Mouse (Mus musculus) limb, embryonic 11.5 days (tissue): ENCODE measurements around the gene Pkp2. TPM values are rescaled to one million over a fixed set of nuclear protein-coding genes. Genes with fewer than 3 reads are reported as not detected.
"Not testable (repeated sequence)": the region's sequence is repeated elsewhere in the genome, so short reads cannot be mapped to it uniquely, and the experiment has no call there.

ENCODE experiments used
- ATAC-seq: fragments of 200-750 bp; cut with Nextera tagmentation; 2 replicates; pipeline ENCODE4 v1.8.0; 2017; ENCODE audit warnings: low read depth; ENCODE audit not compliant: insufficient number of reproducible peaks, low FRiP score, low TSS enrichment
- DNase-seq: peaks from one replicate; pipeline ENCODE4 v3.0.0-alpha.2; 2015; ENCODE audit warnings: low spot score
- H3K27ac ChIP-seq: fragments of 300-500 bp; sonication (generic); replicated peaks from 2 replicates; pipeline ENCODE4 v1.5.1; 2014; ENCODE audit warnings: low read depth, mild to moderate bottlenecking, low read length
- H3K27me3 ChIP-seq: fragments of 300-500 bp; sonication (generic); 2 replicates; pipeline ENCODE4 v1.6.1; 2014; ENCODE audit warnings: mild to moderate bottlenecking, low read length, mixed read lengths; ENCODE audit not compliant: control insufficient read depth, insufficient read depth
- H3K36me3 ChIP-seq: fragments of 300-500 bp; sonication (generic); 2 replicates; pipeline ENCODE4 v1.6.1; 2014; ENCODE audit warnings: mild to moderate bottlenecking, low read length, moderate library complexity, mixed read lengths; ENCODE audit not compliant: control insufficient read depth, insufficient read depth
- H3K4me1 ChIP-seq: fragments of 300-500 bp; sonication (generic); 2 replicates; pipeline ENCODE4 v1.6.1; 2014; ENCODE audit warnings: low read length, mixed read lengths; ENCODE audit not compliant: control insufficient read depth, insufficient read depth
- H3K4me2 ChIP-seq: fragments of 300-500 bp; sonication (generic); 2 replicates; pipeline ENCODE4 v1.6.1; 2014; ENCODE audit warnings: low read depth, mild to moderate bottlenecking, moderate library complexity; ENCODE audit not compliant: severe bottlenecking
- H3K4me3 ChIP-seq: fragments of 300-500 bp; sonication (generic); 2 replicates; pipeline ENCODE4 v1.5.1; 2014; ENCODE audit warnings: low read depth, low read length
- H3K9ac ChIP-seq: fragments of 300-500 bp; sonication (generic); 2 replicates; pipeline ENCODE4 v1.6.1; 2014; ENCODE audit warnings: mild to moderate bottlenecking, low read length
- H3K9me3 ChIP-seq: fragments of 300-500 bp; sonication (generic); 2 replicates; pipeline ENCODE4 v1.6.1; 2016; ENCODE audit warnings: low read length; ENCODE audit not compliant: control insufficient read depth
- WGBS: fragments of 180-500 bp; shearing (Covaris S2); extraction: QIAGEN DNeasy Blood & Tissue Kit; methylation state at CpG from one replicate; pipeline ENCODE4 v1.1.7; 2014; 5-methylcytosine and 5-hydroxymethylcytosine counted together
- polyA plus RNA-seq: library from polyadenylated mRNA; unstranded; fragments of >200 nt; fragmentation: Nextera tagmentation; extraction: Ambion mirVana; gene quantifications from 2 replicates; pipeline ENCODE4 v1.2.1, GENCODE M21; 2014

The Pkp2 gene
- polyA plus RNA-seq, 1 experiment from 2014 or later = 0.99 TPM

- Histone ChIP-seq H3K4me1 (peaks cover 3% of the 10 kb centered on the region), H3K4me2 (no peak overlapping the region), H3K9ac (no peak overlapping the region), H3K9me3 (no peaks in the 10 kb centered on the region), H3K4me3 (no peak overlapping the region), H3K27ac (no peak overlapping the region), H3K27me3 (peaks cover 8% of the 10 kb centered on the region), H3K36me3 (no peaks in the 10 kb centered on the region)
- no peak for ATAC-seq
- DNase-seq = no peak
- 36% methylated on average over 3 of the region's 3 CpGs for WGBS
Measured at GRCm38 (mm10) chr16:16219835-16220234, 6.7 kb downstream of the Pkp2 start.

DNA sequence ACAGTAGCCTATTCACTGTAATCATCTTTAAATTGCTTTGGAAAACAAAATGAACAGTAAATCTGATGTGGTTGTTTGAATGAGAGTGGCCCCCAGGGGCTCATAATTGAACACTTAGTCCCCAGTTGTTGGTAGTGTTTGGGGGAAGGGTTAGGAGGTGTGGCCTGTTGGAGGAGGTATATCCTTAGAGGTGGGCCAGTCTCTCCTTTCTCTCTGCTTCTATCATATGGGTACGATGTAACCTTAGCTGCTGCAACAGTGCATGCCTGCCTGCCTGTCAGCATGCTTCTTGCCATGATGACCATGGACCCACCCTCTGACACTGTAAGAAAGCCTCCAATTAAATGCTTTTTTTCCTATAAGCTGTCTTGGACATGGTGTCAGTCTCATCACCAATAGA lies 9.5 kb downstream of the Pkp2 start:
- Histone ChIP-seq H3K4me1 (peaks cover 3% of the 10 kb centered on the region; the same call in 1 of the 2 replicates), H3K27ac (no peak overlapping the region), H3K4me2 (no peak overlapping the region), H3K36me3 (no peaks in the 10 kb centered on the region), H3K9me3 (no peaks in the 10 kb centered on the region), H3K4me3 (no peak overlapping the region), H3K27me3 (no peaks in the 10 kb centered on the region), H3K9ac (no peak overlapping the region)
- ATAC-seq = no peak
- WGBS = 67% methylated on average over 1 of the region's 1 CpGs
- DNase-seq = no peak

- no peak overlapping the region for H3K4me2 ChIP-seq
- no peak overlapping the region for H3K27ac ChIP-seq
Measured at GRCm38 (mm10) chr16:16224506-16224924, 11.4 kb downstream of the Pkp2 start.

DNA sequence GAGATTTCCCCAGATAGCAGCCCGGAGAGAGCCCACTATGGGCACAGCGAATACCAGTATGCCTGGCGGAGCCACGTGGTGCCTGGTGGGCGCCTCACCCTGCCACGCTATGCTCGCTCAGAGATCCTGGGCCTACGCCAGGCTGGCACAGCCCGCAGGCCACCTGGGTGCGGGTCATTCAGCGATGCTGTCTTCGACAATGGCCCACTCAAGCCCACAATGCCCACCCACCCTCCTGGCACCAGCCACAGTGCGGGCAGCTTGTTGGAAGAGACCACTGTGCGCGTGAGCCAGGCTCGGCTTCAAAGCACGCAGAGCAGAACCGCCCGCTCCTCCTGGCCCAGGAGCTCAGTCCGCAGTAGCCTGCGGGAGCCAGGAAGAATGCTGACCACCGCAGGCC lies 12.7 kb downstream of the Pkp2 start:
- no peak overlapping the region for H3K9ac ChIP-seq
- DNase-seq (no peak), ATAC-seq (peak; percentile 31; the same call in 1 of the 2 replicates)
- WGBS = 95% methylated on average over 22 of the region's 22 CpGs
- H3K9me3 ChIP-seq = no peaks in the 10 kb centered on the region
- H3K36me3 ChIP-seq = no peaks in the 10 kb centered on the region
- H3K27me3 ChIP-seq = no peaks in the 10 kb centered on the region
- no peak overlapping the region for H3K4me2 ChIP-seq
- no peak overlapping the region for H3K27ac ChIP-seq
- H3K4me3 ChIP-seq = no peak overlapping the region
- peaks cover 3% of the 10 kb centered on the region; the same call in 1 of the 2 replicates for H3K4me1 ChIP-seq

More at GRCm38 (mm10) chr16:16224506-16224924, 11.4 kb downstream of the Pkp2 start:
- Histone ChIP-seq H3K4me1 (peaks cover 3% of the 10 kb centered on the region; the same call in 1 of the 2 replicates), H3K36me3 (no peaks in the 10 kb centered on the region), H3K9me3 (no peaks in the 10 kb centered on the region), H3K4me3 (no peak overlapping the region), H3K9ac (no peak overlapping the region), H3K27me3 (no peaks in the 10 kb centered on the region)
- WGBS = 59% methylated on average over 4 of the region's 4 CpGs
- ATAC-seq (no peak), DNase-seq (no peak)

DNA sequence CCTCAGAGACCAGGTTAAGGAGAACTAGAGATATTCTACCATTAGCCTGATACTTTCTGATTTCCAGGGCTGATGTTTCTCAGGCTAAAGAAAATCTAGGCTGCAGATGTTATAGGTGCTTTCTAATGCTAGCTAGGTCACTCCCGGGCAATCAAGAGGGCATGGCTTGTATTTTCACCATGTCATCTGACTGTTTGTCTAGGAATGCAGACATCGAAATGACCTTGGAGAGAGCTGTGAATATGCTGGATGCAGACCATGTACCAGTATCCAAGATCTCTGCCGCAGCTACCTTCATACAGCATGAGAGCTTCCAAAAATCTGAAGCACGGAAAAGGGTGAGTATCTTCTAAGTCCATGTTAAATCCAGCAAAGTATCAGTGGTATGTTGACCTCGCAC lies 17.3 kb downstream of the Pkp2 start:
- Histone ChIP-seq H3K4me1 (no peaks in the 10 kb centered on the region), H3K9me3 (no peaks in the 10 kb centered on the region), H3K4me2 (no peak overlapping the region), H3K27ac (no peak overlapping the region), H3K4me3 (no peak overlapping the region), H3K9ac (no peak overlapping the region), H3K27me3 (no peaks in the 10 kb centered on the region), H3K36me3 (no peaks in the 10 kb centered on the region)
- DNase-seq (no peak), ATAC-seq (no peak)
- WGBS = 95% methylated on average over 5 of the region's 5 CpGs

DNA sequence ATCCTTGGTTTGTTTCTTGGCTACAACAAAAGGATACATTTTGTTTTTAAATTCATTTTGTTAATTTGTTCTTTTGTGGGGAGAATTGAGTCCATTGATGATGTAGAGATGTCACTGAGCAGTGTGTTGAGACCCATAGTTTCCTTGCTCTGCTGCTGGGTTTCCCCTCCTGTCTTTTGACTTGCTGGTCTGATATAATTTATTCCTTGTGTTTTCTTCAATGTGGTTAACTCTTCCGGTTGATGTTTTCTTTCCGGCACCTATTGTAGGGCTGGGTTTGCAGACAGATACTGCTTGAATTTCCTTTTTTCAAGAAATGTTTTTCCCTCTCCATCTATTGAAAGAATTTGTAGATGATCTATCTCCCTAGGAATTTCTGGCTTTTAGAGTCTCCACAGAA lies 20.8 kb downstream of the Pkp2 start:
- Histone ChIP-seq H3K4me3 (no peak overlapping the region), H3K9me3 (no peaks in the 10 kb centered on the region), H3K36me3 (no peaks in the 10 kb centered on the region), H3K27me3 (no peaks in the 10 kb centered on the region), H3K9ac (no peak overlapping the region), H3K4me1 (no peaks in the 10 kb centered on the region), H3K27ac (no peak overlapping the region), H3K4me2 (no peak overlapping the region)
- DNase-seq = no peak
- WGBS = 89% methylated on average over 2 of the region's 2 CpGs
- ATAC-seq = no peak

DNA sequence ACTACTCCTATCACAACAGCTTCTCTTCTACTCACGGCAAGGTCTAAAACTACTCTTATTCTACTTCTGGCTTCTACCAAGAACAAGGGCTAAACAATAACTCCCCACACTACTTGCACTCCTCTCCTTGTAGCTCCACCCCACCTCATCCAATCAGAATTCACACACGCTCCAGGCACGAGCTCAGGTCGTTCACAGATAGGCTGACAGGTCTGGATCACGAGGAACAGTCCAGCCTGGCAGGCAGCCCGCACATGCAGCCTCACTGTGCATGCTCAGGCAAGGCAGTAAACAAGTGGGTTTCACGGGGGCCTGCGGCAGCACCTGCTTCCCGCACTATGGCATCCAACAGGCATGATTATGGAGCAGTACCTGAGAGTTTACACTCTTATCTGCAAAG lies 23.6 kb downstream of the Pkp2 start:
- not testable (repeated sequence) for ATAC-seq, H3K36me3 ChIP-seq, H3K27ac ChIP-seq, H3K9ac ChIP-seq, H3K4me2 ChIP-seq, H3K4me1 ChIP-seq, H3K4me3 ChIP-seq, DNase-seq, H3K9me3 ChIP-seq, H3K27me3 ChIP-seq
- 89% methylated on average over 9 of the region's 9 CpGs for WGBS

GRCm38 (mm10) chr16:16238356-16238755 lies 25.2 kb downstream of the Pkp2 start:
- no peak overlapping the region for H3K4me2 ChIP-seq
- no peak for DNase-seq
- no peaks in the 10 kb centered on the region for H3K36me3 ChIP-seq
- WGBS = 88% methylated on average over 2 of the region's 2 CpGs
- H3K4me1 ChIP-seq = no peaks in the 10 kb centered on the region
- no peak overlapping the region for H3K27ac ChIP-seq
- no peak overlapping the region for H3K9ac ChIP-seq
- ATAC-seq = no peak
- no peaks in the 10 kb centered on the region for H3K9me3 ChIP-seq
- no peaks in the 10 kb centered on the region for H3K27me3 ChIP-seq
- no peak overlapping the region for H3K4me3 ChIP-seq

DNA sequence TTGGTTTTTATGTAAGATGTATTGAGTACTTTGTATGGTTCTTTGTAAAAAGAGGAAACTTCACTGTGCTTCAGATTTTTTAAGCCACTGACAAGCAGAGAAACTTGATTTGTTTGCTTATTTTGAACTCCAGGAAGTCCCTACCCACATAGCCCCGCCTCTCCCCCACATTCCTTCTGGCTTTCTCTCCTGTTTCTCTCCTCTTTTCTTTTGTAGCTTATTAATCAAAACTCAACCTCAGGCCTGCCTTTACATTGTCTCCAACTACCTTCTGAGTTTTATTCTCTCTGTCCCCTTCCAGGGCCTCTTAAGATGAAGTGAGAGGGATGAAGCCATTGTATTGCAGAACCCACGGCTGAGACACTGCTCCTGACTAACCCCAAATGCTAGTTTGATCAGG lies 31.6 kb downstream of the Pkp2 start:
- WGBS = 68% methylated on average over 2 of the region's 2 CpGs

More for the DNA sequence above, 31.6 kb downstream of the Pkp2 start:
- ATAC-seq (no peak), DNase-seq (no peak)
- H3K4me1 ChIP-seq = no peaks in the 10 kb centered on the region
- H3K27me3 ChIP-seq = no peaks in the 10 kb centered on the region
- no peak overlapping the region for H3K4me2 ChIP-seq
- no peaks in the 10 kb centered on the region for H3K9me3 ChIP-seq
- no peaks in the 10 kb centered on the region for H3K36me3 ChIP-seq
- no peak overlapping the region for H3K27ac ChIP-seq
- no peak overlapping the region for H3K4me3 ChIP-seq
- H3K9ac ChIP-seq = no peak overlapping the region
